Mouse (Mus musculus): ENCODE measurements at regions not wholly inside any gene's neighbourhood (a gene's known extent, or its start where the extent isn't known, plus 50 kb on each side); places are given as distances from the start of the nearest gene placed in this dataset.

DNA sequence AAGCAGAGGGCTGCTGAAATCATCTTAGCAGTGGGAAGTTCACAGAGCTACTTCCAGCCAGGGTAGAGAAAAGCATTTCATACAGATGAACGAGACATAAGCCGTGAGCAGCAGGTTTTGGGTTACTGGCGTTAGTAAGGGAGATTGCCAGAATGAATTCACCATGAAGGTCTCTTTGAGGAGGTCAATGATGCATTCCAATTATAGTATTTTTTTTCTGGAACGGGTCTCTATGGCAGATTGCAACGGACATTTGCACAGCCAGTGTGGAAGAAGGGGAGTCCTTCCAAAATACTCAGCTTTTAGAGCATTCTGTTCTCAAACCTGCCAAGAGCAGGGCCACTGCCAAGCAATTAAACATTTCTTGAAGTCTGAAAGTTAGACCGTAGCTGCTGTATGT, 201.4 kb upstream of the Luzp2 start:
- 77% methylated on average over 6 of the region's 6 CpGs for WGBS
- no peak for ATAC-seq (ENCODE audit: low FRiP score)
- H3K4me1 ChIP-seq (ENCODE audit: control insufficient read depth, insufficient read depth, low read length), result no peaks in the 10 kb centered on the region

DNA sequence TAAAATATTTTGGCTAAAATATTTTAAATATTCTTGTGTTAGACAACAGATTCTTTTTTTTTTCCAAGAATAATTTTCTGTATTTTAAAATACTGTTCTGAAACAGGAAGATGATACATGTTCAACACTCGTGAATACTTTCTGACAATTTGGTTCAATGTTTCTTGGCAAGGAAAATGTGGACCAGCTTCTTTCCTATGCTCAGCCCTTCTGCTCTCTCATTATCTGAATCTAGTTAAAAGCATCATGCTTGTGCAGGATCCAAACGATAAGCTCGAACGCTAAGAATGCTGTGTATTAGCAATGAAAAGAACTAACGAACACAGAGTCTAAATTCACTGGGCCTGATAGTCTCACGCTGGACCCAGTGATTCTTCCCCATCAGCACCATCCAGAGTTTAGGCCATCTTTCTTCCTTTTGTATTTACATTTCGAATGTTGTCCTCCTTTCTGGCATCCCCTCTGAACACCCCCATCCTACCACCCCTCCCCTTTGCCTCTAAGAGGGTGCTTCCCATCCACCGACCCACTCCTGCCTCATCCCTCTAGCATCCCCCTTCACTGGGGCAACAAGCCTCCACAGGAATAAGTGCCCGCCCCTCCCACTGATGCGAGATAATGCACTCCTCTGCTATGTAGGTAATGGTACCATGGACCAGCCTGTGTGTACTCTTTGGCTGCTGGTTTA, 200.8 kb upstream of the Luzp2 start:
- ATAC-seq (ENCODE audit: low FRiP score) (no peak), DNase-seq (ENCODE audit: low spot score, missing footprints) (no peak)
- no peak overlapping the region for H3K27ac ChIP-seq (ENCODE audit: low read depth, low read length)
- H3K27me3 ChIP-seq (ENCODE audit: control insufficient read depth, insufficient read depth, low read length), result no peaks in the 10 kb centered on the region
- H3K36me3 ChIP-seq (ENCODE audit: control insufficient read depth, insufficient read depth, low read length), result no peaks in the 10 kb centered on the region
- no peaks in the 10 kb centered on the region for H3K4me1 ChIP-seq (ENCODE audit: control insufficient read depth, insufficient read depth, low read length)
- H3K4me2 ChIP-seq, result no peak overlapping the region
- H3K4me3 ChIP-seq (ENCODE audit: low read depth, low read length), result no peak overlapping the region
- H3K9ac ChIP-seq (ENCODE audit: low read length), result no peak overlapping the region
- H3K9me3 ChIP-seq (ENCODE audit: control insufficient read depth, low read length), result no peaks in the 10 kb centered on the region
- WGBS, result 86% methylated on average over 10 of the region's 10 CpGs

More for the DNA sequence above, 201.4 kb upstream of the Luzp2 start:
- Histone ChIP-seq H3K4me3 (ENCODE audit: low read depth, low read length) (no peak overlapping the region), H3K36me3 (ENCODE audit: control insufficient read depth, insufficient read depth, low read length) (no peaks in the 10 kb centered on the region), H3K27me3 (ENCODE audit: control insufficient read depth, insufficient read depth, low read length) (no peaks in the 10 kb centered on the region), H3K27ac (ENCODE audit: low read depth, low read length) (no peak overlapping the region), H3K4me2 (no peak overlapping the region), H3K9me3 (ENCODE audit: control insufficient read depth, low read length) (no peaks in the 10 kb centered on the region), H3K9ac (ENCODE audit: low read length) (no peak overlapping the region)
- DNase-seq (ENCODE audit: low spot score, missing footprints), result no peak

GRCm38 (mm10) chr7:54645314-54645713, 190.0 kb upstream of the Luzp2 start:
- no peaks in the 10 kb centered on the region for H3K4me1 ChIP-seq (ENCODE audit: control insufficient read depth, insufficient read depth, low read length)
- WGBS, result 78% methylated on average over 2 of the region's 2 CpGs
- no peak for ATAC-seq (ENCODE audit: low FRiP score)
- H3K4me2 ChIP-seq, result no peak overlapping the region
- H3K9ac ChIP-seq (ENCODE audit: low read length), result no peak overlapping the region
- H3K27me3 ChIP-seq (ENCODE audit: control insufficient read depth, insufficient read depth, low read length), result no peaks in the 10 kb centered on the region
- no peaks in the 10 kb centered on the region for H3K9me3 ChIP-seq (ENCODE audit: control insufficient read depth, low read length)
- H3K27ac ChIP-seq (ENCODE audit: low read depth, low read length), result no peak overlapping the region
- no peak overlapping the region for H3K4me3 ChIP-seq (ENCODE audit: low read depth, low read length)
- DNase-seq (ENCODE audit: low spot score, missing footprints), result no peak
- no peaks in the 10 kb centered on the region for H3K36me3 ChIP-seq (ENCODE audit: control insufficient read depth, insufficient read depth, low read length)

DNA sequence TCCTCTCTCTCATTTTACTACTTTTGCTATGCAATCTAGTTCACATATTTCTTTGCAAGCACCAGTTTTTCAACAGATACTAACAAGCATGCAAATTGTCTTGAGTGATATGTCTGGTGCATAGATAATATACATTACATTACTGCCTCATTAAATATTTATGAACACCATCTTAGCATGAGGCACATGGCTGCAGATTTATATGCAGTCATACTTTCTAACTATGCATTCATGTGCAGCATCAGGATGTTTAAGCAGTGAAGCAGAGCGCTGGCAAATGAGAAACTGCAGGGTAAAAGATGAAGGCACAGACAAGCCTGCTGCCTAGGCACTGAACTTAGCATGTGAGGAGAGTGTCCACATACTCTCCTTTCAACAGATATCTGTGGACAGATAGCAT, 186.3 kb upstream of the Luzp2 start:
- H3K36me3 ChIP-seq (ENCODE audit: control insufficient read depth, insufficient read depth, low read length), result no peaks in the 10 kb centered on the region
- H3K27ac ChIP-seq (ENCODE audit: low read depth, low read length), result no peak overlapping the region
- no peaks in the 10 kb centered on the region for H3K4me1 ChIP-seq (ENCODE audit: control insufficient read depth, insufficient read depth, low read length)
- DNase-seq (ENCODE audit: low spot score, missing footprints), result no peak
- no peaks in the 10 kb centered on the region for H3K27me3 ChIP-seq (ENCODE audit: control insufficient read depth, insufficient read depth, low read length)
- H3K9ac ChIP-seq (ENCODE audit: low read length), result no peak overlapping the region
- 83% methylated on average over 1 of the region's 1 CpGs for WGBS
- H3K9me3 ChIP-seq (ENCODE audit: control insufficient read depth, low read length), result no peaks in the 10 kb centered on the region
- H3K4me2 ChIP-seq, result no peak overlapping the region
- no peak overlapping the region for H3K4me3 ChIP-seq (ENCODE audit: low read depth, low read length)
- peak; percentile 40; the same call in 1 of the 2 replicates for ATAC-seq (ENCODE audit: low FRiP score)
